29 mouse cellular contexts compared by ENCODE assay signal in the genomic region with DNA sequence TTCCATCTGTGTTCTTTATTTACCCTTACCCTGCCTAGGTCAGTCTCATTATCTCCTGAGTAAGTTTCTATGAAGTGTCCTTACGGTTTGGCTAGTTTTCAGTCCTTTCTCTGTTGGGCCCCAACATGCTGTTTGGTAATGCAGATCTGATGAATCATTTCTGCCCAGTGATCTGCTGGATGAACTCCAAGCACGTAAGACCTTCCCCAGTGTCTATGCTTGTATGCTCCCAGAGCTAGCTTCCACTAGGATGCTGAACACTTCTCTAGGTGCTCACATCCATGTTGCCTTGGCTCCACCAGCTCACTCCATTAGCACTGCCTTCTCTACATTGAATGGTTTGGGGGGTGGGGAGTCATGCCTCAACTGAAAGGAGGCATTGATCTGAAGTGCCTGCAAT. TPM values are rescaled to one million over a fixed set of nuclear protein-coding genes. Genes with fewer than 3 reads are reported as not detected.
DNase-seq lines count a peak whose midpoint lies in the region; ATAC-seq and TF ChIP-seq lines count a peak whose summit lies in the region.
"Had no signal": no experiment of that assay in that cellular context is flagged by ENCODE, and none has a peak within 500 bp of the region (broad histone marks: within the 10 kb centered on the region; RNA-seq: fewer than 3 reads in every experiment).

No protein-coding gene starts in this region.

- no peak overlapping the region for H3K4me2 ChIP-seq in forebrain, postnatal 0 days (ENCODE audit: low read depth)
- H3K4me2 ChIP-seq: hindbrain, embryonic 14.5 days; limb, embryonic 12.5 days; liver, embryonic 11.5 days; stomach, embryonic 15.5 days had no signal

- no peak for ATAC-seq in cerebellum, adult (ENCODE audit: insufficient number of reproducible peaks, low FRiP score, low TSS enrichment)
- ATAC-seq in forebrain, postnatal 0 days, result no peak
- ATAC-seq: activated CD4-positive, CD25-positive, alpha-beta regulatory T cell, adult 4 months; liver, postnatal 0 days; lung, postnatal 0 days had no signal

- H3K9ac ChIP-seq in forebrain, postnatal 0 days, result no peak overlapping the region
- H3K9ac ChIP-seq: hindbrain, embryonic 14.5 days; limb, embryonic 12.5 days; liver, postnatal 0 days; stomach, embryonic 15.5 days had no signal

- peak; percentile 14 for DNase-seq in adrenal gland, adult 8-10 months
- no peak for DNase-seq in adrenal gland, adult 18-20 months (ENCODE audit: low spot score in 2 of 2)
- DNase-seq in cerebellum, postnatal 25 days, result peak; percentile 27 to 34
- peak; percentile 54 for DNase-seq in 3T3-L1 (ENCODE audit: low read depth, low spot score)
- peak; percentile 20 for DNase-seq in adrenal gland, postnatal 10 days
- DNase-seq in forebrain, postnatal 0 days, result no peak
- no peak for DNase-seq in limb, embryonic 10.5 days (ENCODE audit: low spot score)
- DNase-seq: gastrocnemius, postnatal 25 days; heart, adult 2 months; heart, postnatal 36 days; kidney, adult 2 months; liver, postnatal 0 days; thymus, adult 18-20 months; thymus, postnatal 36 days had no signal

- no peaks in the 10 kb centered on the region for H3K36me3 ChIP-seq in forebrain, postnatal 0 days (ENCODE audit: insufficient read depth)
- no peaks in the 10 kb centered on the region for H3K36me3 ChIP-seq in limb, embryonic 10.5 days
- H3K36me3 ChIP-seq: limb, embryonic 12.5 days; stomach, embryonic 15.5 days had no signal

- 74% methylated on average over 2 of the region's 2 CpGs for WGBS in forebrain, postnatal 0 days
- 93% methylated on average over 2 of the region's 2 CpGs for WGBS in limb, embryonic 10.5 days

- H3K4me3 ChIP-seq in forebrain, postnatal 0 days (ENCODE audit: low read depth, low read length), result no peak overlapping the region
- no peak overlapping the region for H3K4me3 ChIP-seq in limb, embryonic 10.5 days
- H3K4me3 ChIP-seq: heart, adult 2 months; limb, embryonic 12.5 days; stomach, embryonic 15.5 days had no signal

- H3K4me1 ChIP-seq in forebrain, postnatal 0 days (ENCODE audit: insufficient read depth), result no peaks in the 10 kb centered on the region
- H3K4me1 ChIP-seq in limb, embryonic 10.5 days, result no peaks in the 10 kb centered on the region
- H3K4me1 ChIP-seq: limb, embryonic 12.5 days; stomach, embryonic 15.5 days had no signal

- H3K27ac ChIP-seq in forebrain, postnatal 0 days (ENCODE audit: low read depth, low read length), result no peak overlapping the region
- no peak overlapping the region for H3K27ac ChIP-seq in limb, embryonic 10.5 days
- H3K27ac ChIP-seq: heart, adult 2 months; hindbrain, embryonic 14.5 days; kidney, postnatal 0 days; limb, embryonic 12.5 days; macrophage; stomach, embryonic 15.5 days had no signal

- no peaks in the 10 kb centered on the region for H3K9me3 ChIP-seq in forebrain, postnatal 0 days (ENCODE audit: low read length)
- no peaks in the 10 kb centered on the region for H3K9me3 ChIP-seq in limb, embryonic 10.5 days (replicated peaks)
- H3K9me3 ChIP-seq: limb, embryonic 12.5 days; stomach, embryonic 15.5 days had no signal

- no peaks in the 10 kb centered on the region for H3K27me3 ChIP-seq in forebrain, postnatal 0 days (ENCODE audit: insufficient read depth, low read length)
- no peaks in the 10 kb centered on the region for H3K27me3 ChIP-seq in limb, embryonic 10.5 days (ENCODE audit: low read depth, poor library complexity, severe bottlenecking)
- H3K27me3 ChIP-seq: limb, embryonic 12.5 days; stomach, embryonic 15.5 days had no signal

- no peak for TF ChIP-seq CTCF in forebrain, postnatal 0 days (IDR thresholded peaks at IDR 0.05; ENCODE audit: low read depth)

RNA-seq across cellular contexts. Expression of gene Mindy4b-ps, which starts 10.8 kb away (rescaled TPM):
- total RNA-seq in adrenal gland, adult 8-10 months (2022), result not detected
- not detected for total RNA-seq in adrenal gland, adult 18-20 months (2021)
- not detected for total RNA-seq in adrenal gland, postnatal 10 days (2021)
- 0.05 and 0.23 TPM in 2 replicates for total RNA-seq in forebrain, postnatal 0 days (2014; rRNA removed)
- polyA plus RNA-seq in forebrain, postnatal 0 days (2015; fragmentation: Nextera tagmentation; extraction: Ambion mirVana), result 0.10 and 0.15 TPM in 2 replicates
- not detected in 2 replicates for polyA plus RNA-seq in limb, embryonic 10.5 days (2016; fragmentation: Nextera tagmentation; extraction: Ambion mirVana)
- total RNA-seq: ES-E14; gastrocnemius, postnatal 25 days; monocyte, adult 5-6 weeks; neutrophil, adult 5-6 weeks had no signal
- polyA plus RNA-seq: activated CD4-positive, CD25-positive, alpha-beta regulatory T cell, adult 4 months; hindbrain, embryonic 14.5 days; intestine, embryonic 14.5 days; kidney, adult 2 months; kidney, postnatal 0 days; large intestine, adult 2 months; liver, embryonic 11.5 days; liver, postnatal 0 days; lung, postnatal 0 days; macrophage; stomach, embryonic 15.5 days had no signal

RNA-seq across cellular contexts. Expression of gene Clrn1, which starts 52.3 kb away (rescaled TPM):
- total RNA-seq in adrenal gland, adult 8-10 months (2022), result not detected
- not detected for total RNA-seq in adrenal gland, adult 18-20 months (2021)
- not detected for total RNA-seq in adrenal gland, postnatal 10 days (2021)
- total RNA-seq in forebrain, postnatal 0 days (2014; rRNA removed), result 2.0 and 2.3 TPM in 2 replicates
- 0.97 and 2.6 TPM in 2 replicates for polyA plus RNA-seq in forebrain, postnatal 0 days (2015; fragmentation: Nextera tagmentation; extraction: Ambion mirVana)
- 0.10 TPM in 1 of 2 replicates, not detected in the other for polyA plus RNA-seq in limb, embryonic 10.5 days (2016; fragmentation: Nextera tagmentation; extraction: Ambion mirVana)
- total RNA-seq: gastrocnemius, postnatal 25 days; heart, adult 2 months; heart, postnatal 36 days; monocyte, adult 5-6 weeks had no signal
- polyA plus RNA-seq: activated CD4-positive, CD25-positive, alpha-beta regulatory T cell, adult 4 months; heart, adult 2 months; heart, embryonic 14.5 days; intestine, embryonic 14.5 days; kidney, adult 2 months; large intestine, adult 2 months; liver, postnatal 0 days; lung, postnatal 0 days; macrophage; stomach, embryonic 15.5 days had no signal

Comparison
In these comparisons a context has a peak if more than half of its experiments do, and no peak if none do; other contexts are left out.
1. DNase-seq: peak in adrenal gland, adult 8-10 months (single experiment), cerebellum, postnatal 25 days (2 of 2), 3T3-L1 (single experiment) and adrenal gland, postnatal 10 days (single experiment); none in adrenal gland, adult 18-20 months (0 of 2), forebrain, postnatal 0 days (single experiment) and limb, embryonic 10.5 days (single experiment).